Mouse (Mus musculus) CD4-positive naive resting alpha-beta T cell, adult 57 days (primary cell): ENCODE measurements around the gene Olfr406. TPM values are rescaled to one million over a fixed set of nuclear protein-coding genes. Genes with fewer than 3 reads are reported as not detected.

Experiments used
- total RNA-seq: library from RNA; stranded (reverse); gene quantifications from one replicate; pipeline ENCODE4 v1.2.4, GENCODE M21; 2023

Gene Olfr406
- total RNA-seq, result not detected

DNA sequence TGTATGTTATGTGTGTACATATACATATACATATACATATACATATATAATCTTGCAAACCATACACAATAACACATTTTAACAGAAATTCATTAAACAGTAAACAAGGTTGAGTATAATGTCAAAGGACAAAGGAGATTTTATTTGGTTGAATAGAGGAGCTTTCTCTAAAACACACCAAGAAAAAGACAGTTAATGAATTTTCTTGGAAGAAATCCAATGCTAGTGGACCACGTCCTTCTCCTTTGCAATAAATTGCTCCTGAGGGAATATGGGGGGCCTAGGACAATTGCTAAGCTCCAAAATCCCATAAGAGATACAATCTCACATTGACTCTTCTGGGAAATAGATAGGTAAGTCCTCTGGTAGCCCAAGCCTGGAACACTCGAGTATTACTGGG, at the start of gene Olfr406:
Olfr406 (plus strand) TSS at position 301 of the 400 bp plus-strand sequence.

GRCm38 (mm10) chr11:74211279-74211678, 48.3 kb upstream of the Olfr406 start, which contains the start of gene Olfr43:
Gene Olfr43, minus strand, starts transcription at chr11:74211379.

GRCm38 (mm10) chr11:74283436-74283835, 23.8 kb downstream of the Olfr406 start, which contains the start of gene Olfr59:
Gene Olfr59, plus strand, starts transcription at chr11:74283736.

Other genes with a start within 250 kb of the Olfr406 start
- gene Olfr139, start 203.3 kb upstream of the Olfr406 start, total RNA-seq, result not detected
- not detected for gene Olfr399, start 203.2 kb upstream of the Olfr406 start, total RNA-seq
- gene Zfp616, start 189.9 kb upstream of the Olfr406 start, total RNA-seq, result not detected
- gene Olfr401, start 146.1 kb upstream of the Olfr406 start, total RNA-seq, result not detected
- not detected for gene Olfr402, start 106.3 kb upstream of the Olfr406 start, total RNA-seq
- not detected for gene Olfr403, start 73.6 kb upstream of the Olfr406 start, total RNA-seq
- not detected for gene Olfr43, start 48.4 kb upstream of the Olfr406 start, total RNA-seq
- not detected for gene Olfr59, start 23.9 kb downstream of the Olfr406 start, total RNA-seq
- gene Olfr410, start 78.2 kb downstream of the Olfr406 start, total RNA-seq, result not detected
- gene Olfr411, start 92.8 kb downstream of the Olfr406 start, total RNA-seq, result not detected
- gene Olfr412, start 102.3 kb downstream of the Olfr406 start, total RNA-seq, result not detected